In genomic region chr1:35759600-35759999, GRCm38 (mm10) we compare ENCODE assay signal across 9 mouse cellular contexts.
A peak's percentile ranks its signal among the peaks of the same experiment; 100 is the strongest.
DNase-seq lines count a peak whose midpoint lies in the region; TF ChIP-seq lines count a peak whose summit lies in the region.
"Had no signal": no experiment of that assay in that cellular context is flagged by ENCODE, and none has a peak within 500 bp of the region (broad histone marks: within the 10 kb centered on the region; RNA-seq: fewer than 3 reads in every experiment).

No protein-coding gene starts in this region.

- TF ChIP-seq CTCF in left cerebral cortex, adult 2 months (IDR thresholded peaks at IDR 0.05), result no peak

- intact Hi-C loops in left cerebral cortex, adult 2 months (cut with DNase I), result loop anchor here (1.0 to 5.0 kb wide), 4 partner anchors 120 to 309 kb away; partner anchors contain the start of gene Hs6st1

- peak overlapping the region; percentile 83 for H3K27ac ChIP-seq in left cerebral cortex, adult 2 months
- H3K27ac ChIP-seq: hindbrain, embryonic 10.5 days; limb, embryonic 12.5 days had no signal

- DNase-seq in 3134 (ENCODE audit: extremely low read depth, insufficient read length, low spot score) (peak; percentile 14), 3T3-L1 (ENCODE audit: low read depth, low spot score) (peak; percentile 70), MN1 (ENCODE audit: low spot score) (no peak)
- DNase-seq in frontal cortex, adult 2 months (ENCODE audit: extremely low spot score in 1 of 2, low spot score in 1 of 2), result peak; percentile 64 to 67
- DNase-seq in left cerebral cortex, adult 2 months (ENCODE audit: extremely low spot score in 1 of 2, low spot score in 2 of 2), result peak; percentile 17 to 28
- no peak for DNase-seq in kidney, postnatal 4 days
- no peak for DNase-seq in kidney, adult 8-10 months

- no peak overlapping the region for H3K4me3 ChIP-seq in left cerebral cortex, adult 2 months
- H3K4me3 ChIP-seq: hindbrain, embryonic 10.5 days; limb, embryonic 12.5 days had no signal

Comparison
In these comparisons a context has a peak if more than half of its experiments do, and no peak if none do; other contexts are left out.
1. DNase-seq: peak in 3134 (single experiment), 3T3-L1 (single experiment), frontal cortex, adult 2 months (2 of 2) and left cerebral cortex, adult 2 months (2 of 2); none in MN1 (single experiment), kidney, postnatal 4 days (0 of 2) and kidney, adult 8-10 months (0 of 2).